Mouse (Mus musculus): ENCODE data around the gene Abcc6.
A peak's percentile ranks its signal among the peaks of the same experiment; 100 is the strongest.

Abcc6 gene

GRCm38 (mm10) chr7:45933766-45934165 is 96.3 kb downstream of the Abcc6 start:
- DNase-seq (ENCODE audit: low read depth, low spot score): peak; percentile 53

- no peak for DNase-seq (ENCODE audit: low read depth, low spot score)
These were observed 100.4 kb downstream of the Abcc6 start for GRCm38 (mm10) chr7:45929688-45930087.

GRCm38 (mm10) chr7:45928626-45929295 is 101.3 kb downstream of the Abcc6 start:
- no peak for DNase-seq (ENCODE audit: low read depth, low spot score)

GRCm38 (mm10) chr7:45924429-45924816 is 105.7 kb downstream of the Abcc6 start:
- no peak for DNase-seq (ENCODE audit: low read depth, low spot score)

GRCm38 (mm10) chr7:45923762-45924428 is 106.2 kb downstream of the Abcc6 start, which contains the start of gene Ccdc114:
Gene Ccdc114 (plus strand): TSS chr7:45924072.
- DNase-seq (ENCODE audit: low read depth, low spot score): peak; percentile 19

- peak; percentile 99 for DNase-seq (ENCODE audit: low read depth, low spot score)
These were observed 107.0 kb downstream of the Abcc6 start for GRCm38 (mm10) chr7:45922928-45923761.

- DNase-seq (ENCODE audit: low read depth, low spot score): peak; percentile 27
These were observed 108.0 kb downstream of the Abcc6 start for GRCm38 (mm10) chr7:45921950-45922600.

GRCm38 (mm10) chr7:45921242-45921621 is 108.9 kb downstream of the Abcc6 start, which contains the start of gene Emp3:
Gene Emp3 (minus strand): TSS chr7:45921404.
- peak; percentile 73 for DNase-seq (ENCODE audit: low read depth, low spot score)

- DNase-seq (ENCODE audit: low read depth, low spot score): no peak
These were observed 109.4 kb downstream of the Abcc6 start for GRCm38 (mm10) chr7:45920583-45921241.

GRCm38 (mm10) chr7:45919761-45920160 is 110.3 kb downstream of the Abcc6 start:
- DNase-seq (ENCODE audit: low read depth, low spot score): no peak

- peak; percentile 43 for DNase-seq (ENCODE audit: low read depth, low spot score)
These were observed 110.9 kb downstream of the Abcc6 start for GRCm38 (mm10) chr7:45919083-45919671.

- DNase-seq (ENCODE audit: low read depth, low spot score): no peak
These were observed 112.2 kb downstream of the Abcc6 start for GRCm38 (mm10) chr7:45917926-45918325.
